Mouse (Mus musculus) C3H10T1/2 (cell line): ENCODE data around the gene Adamts6. TPM values are rescaled to one million over a fixed set of nuclear protein-coding genes. Genes with fewer than 3 reads are reported as not detected.

Experiments used
- polyA plus RNA-seq, 2 experiments: library from polyadenylated mRNA; unstranded; fragments of >200 nt; fragmentation: generic; extraction: Trizol; gene quantifications; one replicate each; pipeline ENCODE4 v1.2.1; 2012; ENCODE audit warnings: missing spikeins in 2 of 2

Gene Adamts6
- polyA plus RNA-seq: under 1 TPM; under 0.01 to 0.57 TPM

DNA sequence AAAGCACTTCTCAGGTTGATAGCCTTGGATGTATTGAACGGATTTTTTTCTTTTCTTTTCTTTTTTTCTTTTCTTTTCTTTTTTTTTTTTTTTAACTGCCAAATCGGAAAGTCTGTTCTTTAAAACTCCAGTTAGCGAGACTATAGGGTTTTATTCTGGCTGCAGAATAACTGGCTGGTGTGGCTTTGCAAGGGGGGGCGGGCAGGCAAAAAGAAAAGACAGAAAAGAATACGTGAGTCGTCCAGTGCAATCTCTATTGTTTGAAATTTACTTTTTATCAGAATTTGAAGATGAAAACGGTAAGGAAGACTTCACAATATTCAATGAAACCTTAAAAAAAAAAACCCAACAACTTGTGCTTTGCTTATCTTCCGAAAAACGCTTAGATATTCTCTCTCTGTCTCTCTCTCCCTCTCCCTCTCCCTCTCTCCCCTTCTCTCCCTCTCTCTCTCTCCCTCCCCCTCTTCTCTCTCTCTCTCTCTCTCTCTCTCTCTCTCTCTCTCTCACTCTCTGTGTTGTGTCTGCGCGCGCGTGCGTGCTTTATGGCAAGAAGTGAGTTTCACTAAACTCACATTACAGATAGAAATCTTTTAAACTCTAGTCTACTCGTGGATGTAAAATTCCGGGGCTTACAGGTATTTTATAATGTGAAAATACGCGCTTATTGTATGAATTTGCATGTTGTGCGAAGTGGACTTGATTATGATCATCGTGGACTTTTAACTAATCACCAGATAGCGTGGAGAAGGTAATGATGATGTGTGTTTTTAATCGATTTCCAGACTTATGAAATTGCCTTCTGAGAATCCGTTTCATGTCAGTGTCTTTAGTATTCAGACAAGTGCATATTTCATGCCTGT is at the start of gene Adamts6:
Gene Adamts6, plus strand, starts transcription at position 470 of the 860 bp plus-strand sequence.

Other genes starting within 250 kb of the Adamts6 start
- 1 to 10 TPM; 2.9 to 9.6 TPM for gene Nln, start 178.2 kb upstream of the Adamts6 start, polyA plus RNA-seq
- 1 to 10 TPM in 1 of 2 experiments, under 1 TPM in 1; 0.06 to 1.8 TPM for gene Sgtb, start 178.1 kb upstream of the Adamts6 start, polyA plus RNA-seq
- 10 to 100 TPM in 1 of 2 experiments, 1 to 10 TPM in 1; 2.2 to 13.9 TPM for gene Trappc13, start 109.4 kb upstream of the Adamts6 start, polyA plus RNA-seq
- gene Trim23, start 109.0 kb upstream of the Adamts6 start, polyA plus RNA-seq: 1 to 10 TPM in 1 of 2 experiments, under 1 TPM in 1; 0.11 to 1.7 TPM
- gene Cenpk, start 59.2 kb upstream of the Adamts6 start, polyA plus RNA-seq: 1 to 10 TPM in 1 of 2 experiments, under 1 TPM in 1; 0.91 to 4.1 TPM
- 1 to 10 TPM in 1 of 2 experiments, under 1 TPM in 1; 0.34 to 2.7 TPM for gene Ppwd1, start 59.0 kb upstream of the Adamts6 start, polyA plus RNA-seq